Mouse (Mus musculus) lung, embryonic 14.5 days (tissue): ENCODE measurements around the gene Plekhj1. TPM values are rescaled to one million over a fixed set of nuclear protein-coding genes. Genes with fewer than 3 reads are reported as not detected.
"Not testable (repeated sequence)": the region's sequence is repeated elsewhere in the genome, so short reads cannot be mapped to it uniquely, and the experiment has no call there.

Experiments
- ATAC-seq: fragments of 200-750 bp; cut with Nextera tagmentation; 2 replicates; pipeline ENCODE4 v1.8.0; 2017; ENCODE audit warnings: mild to moderate bottlenecking, moderate TSS enrichment, moderate library complexity; ENCODE audit not compliant: insufficient read depth
- DNase-seq: peaks from one replicate; pipeline ENCODE4 v3.0.0-alpha.2; 2015
- H3K27ac ChIP-seq: fragments of 300-500 bp; sonication (generic); 2 replicates; pipeline ENCODE4 v1.5.1; 2014; ENCODE audit warnings: low read depth, mild to moderate bottlenecking, moderate library complexity
- H3K27me3 ChIP-seq: fragments of 300-500 bp; sonication (generic); 2 replicates; pipeline ENCODE4 v1.6.1; 2014; ENCODE audit warnings: low read length, control low read depth; ENCODE audit not compliant: insufficient read depth
- H3K36me3 ChIP-seq: fragments of 300-500 bp; sonication (generic); 2 replicates; pipeline ENCODE4 v1.6.1; 2014; ENCODE audit warnings: control low read depth; ENCODE audit not compliant: insufficient read depth
- H3K4me1 ChIP-seq: fragments of 300-500 bp; sonication (generic); 2 replicates; pipeline ENCODE4 v1.6.1; 2014; ENCODE audit warnings: antibody characterized with exemption, control low read depth; ENCODE audit not compliant: insufficient read depth
- H3K4me2 ChIP-seq: fragments of 300-500 bp; sonication (generic); 2 replicates; pipeline ENCODE4 v1.6.1; 2014; ENCODE audit warnings: mild to moderate bottlenecking
- H3K4me3 ChIP-seq: fragments of 300-500 bp; sonication (generic); 2 replicates; pipeline ENCODE4 v1.5.1; 2014; ENCODE audit warnings: low read depth, low read length
- H3K9ac ChIP-seq: fragments of 300-500 bp; sonication (generic); 2 replicates; pipeline ENCODE4 v1.6.1; 2014
- H3K9me3 ChIP-seq: fragments of 300-500 bp; sonication (generic); 2 replicates; pipeline ENCODE4 v1.6.1; 2016; ENCODE audit warnings: low read depth, low read length, control low read depth
- CTCF ChIP-seq: IDR thresholded peaks from 2 replicates; pipeline ENCODE4 v1.5.1; 2016; ENCODE audit warnings: antibody characterized with exemption, low read depth
- WGBS: fragments of 180-500 bp; shearing (Covaris S2); extraction: QIAGEN DNeasy Blood & Tissue Kit; methylation state at CpG from one replicate; pipeline ENCODE4 v1.1.7; 2014; 5-methylcytosine and 5-hydroxymethylcytosine counted together
- polyA plus RNA-seq: library from polyadenylated mRNA; unstranded; fragments of >200 nt; fragmentation: Nextera tagmentation; extraction: Ambion mirVana; gene quantifications from 2 replicates; pipeline ENCODE4 v1.2.1, GENCODE M21; 2014

The Plekhj1 gene
- polyA plus RNA-seq, 1 experiment from 2014 or later = 121 TPM

DNA sequence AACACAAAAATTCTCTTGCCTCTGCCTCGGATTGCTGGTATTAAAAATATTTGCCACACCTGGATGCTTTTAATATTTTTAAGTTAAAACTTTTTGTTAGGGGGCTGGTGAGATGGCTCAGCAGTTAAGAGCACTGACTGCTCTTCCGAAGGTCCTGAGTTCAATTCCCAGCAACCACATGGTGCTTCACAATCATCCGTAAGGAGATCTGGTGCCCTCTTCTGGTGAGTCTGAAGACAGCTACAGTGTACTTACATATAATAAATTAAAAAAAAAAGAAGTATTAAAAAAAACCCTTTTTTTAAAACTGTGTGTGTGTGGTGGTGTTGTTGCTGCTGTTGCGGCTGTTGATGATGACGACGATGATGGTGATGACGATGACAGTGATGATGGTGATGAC is 19.5 kb upstream of the Plekhj1 start:
- TF ChIP-seq CTCF = peak; percentile 20; the same call in 1 of the 2 replicates
- DNase-seq, H3K4me2 ChIP-seq, H3K27me3 ChIP-seq, ATAC-seq, H3K9ac ChIP-seq, H3K4me1 ChIP-seq, H3K9me3 ChIP-seq, H3K4me3 ChIP-seq, H3K27ac ChIP-seq, H3K36me3 ChIP-seq: not testable (repeated sequence)
- 77% methylated on average over 7 of the region's 7 CpGs for WGBS

- Histone ChIP-seq H3K4me3 (no peak overlapping the region), H3K9ac (no peak overlapping the region), H3K4me1 (no peaks in the 10 kb centered on the region), H3K27ac (no peak overlapping the region), H3K27me3 (no peaks in the 10 kb centered on the region), H3K9me3 (no peaks in the 10 kb centered on the region), H3K36me3 (no peaks in the 10 kb centered on the region), H3K4me2 (no peak overlapping the region)
- TF ChIP-seq CTCF = no peak
- WGBS = 42% methylated on average over 2 of the region's 2 CpGs
- DNase-seq = no peak
- ATAC-seq = no peak
These were observed 18.7 kb upstream of the Plekhj1 start for GRCm38 (mm10) chr10:80817164-80817563.

- not testable (repeated sequence) for H3K27ac ChIP-seq, H3K4me3 ChIP-seq, H3K9me3 ChIP-seq, ATAC-seq, DNase-seq, H3K4me1 ChIP-seq, H3K36me3 ChIP-seq, H3K27me3 ChIP-seq, H3K9ac ChIP-seq, H3K4me2 ChIP-seq
- WGBS = 79% methylated on average over 3 of the region's 3 CpGs
These were observed 17.9 kb upstream of the Plekhj1 start for GRCm38 (mm10) chr10:80816303-80816702.

- no peaks in the 10 kb centered on the region for H3K36me3 ChIP-seq
- DNase-seq = no peak
- 60% methylated on average over 7 of the region's 7 CpGs for whole genome bisulfite sequencing
- peaks cover 7% of the 10 kb centered on the region for H3K27me3 ChIP-seq
- no peaks in the 10 kb centered on the region; the same call in 1 of the 2 replicates for H3K4me1 ChIP-seq
- no peak overlapping the region for H3K27ac ChIP-seq
- H3K9ac ChIP-seq = no peak overlapping the region
- H3K4me2 ChIP-seq = no peak overlapping the region
- no peak for TF ChIP-seq CTCF
- no peak overlapping the region for H3K4me3 ChIP-seq
- no peak for ATAC-seq
- no peaks in the 10 kb centered on the region for H3K9me3 ChIP-seq
These were observed 16.4 kb upstream of the Plekhj1 start for GRCm38 (mm10) chr10:80814800-80815199.

- no peak for ATAC-seq
- Histone ChIP-seq H3K9ac (no peak within 1 kb of the TSS), H3K27ac (no peak within 1 kb of the TSS), H3K27me3 (peaks cover 8% of the 10 kb centered on the region), H3K36me3 (no peaks in the 10 kb centered on the region), H3K4me2 (no peak within 1 kb of the TSS), H3K9me3 (no peaks in the 10 kb centered on the region), H3K4me1 (peaks cover 4% of the 10 kb centered on the region), H3K4me3 (no peak within 1 kb of the TSS)
- TF ChIP-seq CTCF = no peak
- 63% methylated on average over 4 of the region's 4 CpGs for WGBS
- no peak for DNase-seq
These were observed 14.9 kb upstream of the Plekhj1 start, which contains the start of gene Jsrp1 for GRCm38 (mm10) chr10:80813366-80813765. Jsrp1 (minus strand) TSS chr10:80813498.

- no peaks in the 10 kb centered on the region for H3K36me3 ChIP-seq
- DNase-seq (no peak), ATAC-seq (no peak)
- WGBS = 42% methylated on average over 5 of the region's 5 CpGs
- H3K27ac ChIP-seq = no peak overlapping the region
- TF ChIP-seq CTCF = no peak
- no peak overlapping the region for H3K4me3 ChIP-seq
- peaks cover 8% of the 10 kb centered on the region for H3K27me3 ChIP-seq
- H3K4me1 ChIP-seq = peaks cover 12% of the 10 kb centered on the region
- no peak overlapping the region for H3K4me2 ChIP-seq
- H3K9me3 ChIP-seq = no peaks in the 10 kb centered on the region
- no peak overlapping the region for H3K9ac ChIP-seq
These were observed 14.1 kb upstream of the Plekhj1 start for GRCm38 (mm10) chr10:80812391-80813041.

DNA sequence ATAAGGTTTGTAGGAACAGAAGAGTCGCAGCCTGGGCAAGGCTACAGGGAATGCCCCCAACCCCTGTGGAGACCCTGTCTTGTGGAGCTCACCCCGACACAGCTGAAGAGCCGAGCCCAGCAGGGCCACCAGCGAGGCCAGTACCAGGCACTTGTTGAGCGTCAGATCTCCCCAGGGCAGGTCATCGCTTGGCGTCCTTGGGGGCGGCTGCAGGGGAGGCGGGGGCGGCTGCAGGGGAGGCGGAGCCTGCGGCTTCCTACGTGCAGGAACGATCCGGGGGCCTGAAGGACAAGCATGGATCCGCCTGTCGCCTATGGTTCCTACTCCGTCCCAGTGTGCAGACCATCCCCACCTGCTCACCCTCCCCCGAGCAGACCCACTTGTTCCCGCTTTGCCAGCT is 11.7 kb upstream of the Plekhj1 start:
- Histone ChIP-seq H3K4me2 (peak overlapping the region; percentile 39), H3K9ac (no peak overlapping the region), H3K27ac (no peak overlapping the region), H3K36me3 (peaks cover 4% of the 10 kb centered on the region), H3K4me1 (peaks cover 19% of the 10 kb centered on the region), H3K9me3 (no peaks in the 10 kb centered on the region), H3K4me3 (peak overlapping the region; percentile 6; the same call in 1 of the 2 replicates), H3K27me3 (peaks cover 12% of the 10 kb centered on the region)
- TF ChIP-seq CTCF = no peak
- no peak for DNase-seq
- no peak for ATAC-seq
- 7% methylated on average over 20 of the region's 20 CpGs for WGBS
